Mouse (Mus musculus): ENCODE data around the gene Bcl2. TPM values are rescaled to one million over a fixed set of nuclear protein-coding genes. Genes with fewer than 3 reads are reported as not detected.

Gene Bcl2
- total RNA-seq, 4 experiments from 2014 or later = 1.6 to 2.1 (median 1.7) TPM

- no peak for DNase-seq (ENCODE audit: low spot score in 2 of 2)
Observed at GRCm38 (mm10) chr1:106714530-106714981, 482 bp upstream of the Bcl2 start.

- DNase-seq (ENCODE audit: low spot score in 2 of 2) = peak in 1 of 2 experiments; percentile 31
Observed at GRCm38 (mm10) chr1:106712330-106712729, 1.7 kb downstream of the Bcl2 start.

GRCm38 (mm10) chr1:106711356-106712125 is 2.5 kb downstream of the Bcl2 start:
- no peak for DNase-seq (ENCODE audit: low spot score in 2 of 2)

- no peak for DNase-seq (ENCODE audit: low spot score in 2 of 2)
Observed at GRCm38 (mm10) chr1:106710202-106710601, 3.9 kb downstream of the Bcl2 start.

GRCm38 (mm10) chr1:106707036-106707880 is 6.8 kb downstream of the Bcl2 start:
- no peak for DNase-seq (ENCODE audit: low spot score in 2 of 2)

- no peak for DNase-seq (ENCODE audit: low spot score in 2 of 2)
Observed at GRCm38 (mm10) chr1:106703183-106703582, 10.9 kb downstream of the Bcl2 start.

GRCm38 (mm10) chr1:106702471-106703175 is 11.5 kb downstream of the Bcl2 start:
- no peak for DNase-seq (ENCODE audit: low spot score in 2 of 2)

GRCm38 (mm10) chr1:106700520-106701114 is 13.5 kb downstream of the Bcl2 start:
- DNase-seq (ENCODE audit: low spot score in 2 of 2) = no peak

GRCm38 (mm10) chr1:106696472-106696871 is 17.6 kb downstream of the Bcl2 start:
- no peak for DNase-seq (ENCODE audit: low spot score in 2 of 2)

- DNase-seq (ENCODE audit: low spot score in 2 of 2) = no peak
Observed at GRCm38 (mm10) chr1:106695649-106696048, 18.4 kb downstream of the Bcl2 start.

GRCm38 (mm10) chr1:106694316-106694715 is 19.8 kb downstream of the Bcl2 start:
- DNase-seq (ENCODE audit: low spot score in 2 of 2) = no peak

- no peak for DNase-seq (ENCODE audit: low spot score in 2 of 2)
Observed at GRCm38 (mm10) chr1:106692599-106692998, 21.5 kb downstream of the Bcl2 start.

GRCm38 (mm10) chr1:106690887-106691286 is 23.2 kb downstream of the Bcl2 start:
- DNase-seq (ENCODE audit: low spot score in 2 of 2) = no peak

- DNase-seq (ENCODE audit: low spot score in 2 of 2) = no peak
Observed at GRCm38 (mm10) chr1:106688161-106688516, 25.9 kb downstream of the Bcl2 start.

- no peak for DNase-seq (ENCODE audit: low spot score in 2 of 2)
Observed at GRCm38 (mm10) chr1:106687435-106688160, 26.5 kb downstream of the Bcl2 start.

GRCm38 (mm10) chr1:106685702-106686101 is 28.4 kb downstream of the Bcl2 start:
- no peak for DNase-seq (ENCODE audit: low spot score in 2 of 2)

GRCm38 (mm10) chr1:106684546-106684945 is 29.5 kb downstream of the Bcl2 start:
- no peak for DNase-seq (ENCODE audit: low spot score in 2 of 2)

GRCm38 (mm10) chr1:106682829-106683228 is 31.2 kb downstream of the Bcl2 start:
- DNase-seq (ENCODE audit: low spot score in 2 of 2) = no peak

GRCm38 (mm10) chr1:106679800-106680515 is 34.1 kb downstream of the Bcl2 start:
- no peak for DNase-seq (ENCODE audit: low spot score in 2 of 2)

GRCm38 (mm10) chr1:106678060-106678478 is 36.0 kb downstream of the Bcl2 start:
- no peak for DNase-seq (ENCODE audit: low spot score in 2 of 2)
